Mouse (Mus musculus) hindbrain, embryonic 11.5 days (tissue): Measurements from ENCODE around the gene Tnfaip2. TPM values are rescaled to one million over a fixed set of nuclear protein-coding genes. Genes with fewer than 3 reads are reported as not detected.

Source experiments
- ATAC-seq: fragments of 200-750 bp; cut with Nextera tagmentation; 2 replicates; pipeline ENCODE4 v1.8.0; 2017; ENCODE audit warnings: mild to moderate bottlenecking, moderate TSS enrichment, moderate library complexity; ENCODE audit not compliant: low FRiP score
- DNase-seq: peaks from one replicate; pipeline ENCODE4 v3.0.0-alpha.2; 2015; ENCODE audit warnings: low spot score
- H3K27ac ChIP-seq: fragments of 300-500 bp; sonication (generic); 2 replicates; pipeline ENCODE4 v1.5.1; 2014; ENCODE audit warnings: mild to moderate bottlenecking, low read depth, low read length
- H3K27me3 ChIP-seq: fragments of 300-500 bp; sonication (generic); 2 replicates; pipeline ENCODE4 v1.6.1; 2014; ENCODE audit warnings: mild to moderate bottlenecking, low read length, moderate library complexity, mixed read lengths; ENCODE audit not compliant: control insufficient read depth, insufficient read depth
- H3K36me3 ChIP-seq: fragments of 300-500 bp; sonication (generic); 2 replicates; pipeline ENCODE4 v1.6.1; 2014; ENCODE audit warnings: mild to moderate bottlenecking, low read length, moderate library complexity, mixed read lengths; ENCODE audit not compliant: control insufficient read depth, insufficient read depth
- H3K4me1 ChIP-seq: fragments of 300-500 bp; sonication (generic); replicated peaks from 2 replicates; pipeline ENCODE4 v1.6.1; 2014; ENCODE audit warnings: low read length, mixed read lengths; ENCODE audit not compliant: control insufficient read depth, insufficient read depth
- H3K4me2 ChIP-seq: fragments of 300-500 bp; sonication (generic); replicated peaks from 2 replicates; pipeline ENCODE4 v1.6.1; 2014; ENCODE audit warnings: mild to moderate bottlenecking, low read depth, low read length
- H3K4me3 ChIP-seq: fragments of 300-500 bp; sonication (generic); 2 replicates; pipeline ENCODE4 v1.5.1; 2014; ENCODE audit warnings: low read depth, low read length
- H3K9ac ChIP-seq: fragments of 300-500 bp; sonication (generic); 2 replicates; pipeline ENCODE4 v1.6.1; 2014; ENCODE audit warnings: low read depth, low read length
- H3K9me3 ChIP-seq: fragments of 300-500 bp; sonication (generic); 2 replicates; pipeline ENCODE4 v1.6.1; 2016; ENCODE audit warnings: low read length; ENCODE audit not compliant: control insufficient read depth
- WGBS: fragments of 180-500 bp; shearing (Covaris S2); extraction: QIAGEN DNeasy Blood & Tissue Kit; methylation state at CpG from one replicate; pipeline ENCODE4 v1.1.7; 2014; 5-methylcytosine and 5-hydroxymethylcytosine counted together
- polyA plus RNA-seq: library from polyadenylated mRNA; unstranded; fragments of >200 nt; fragmentation: Nextera tagmentation; extraction: Ambion mirVana; gene quantifications from 2 replicates; pipeline ENCODE4 v1.2.1, GENCODE M21; 2014

Tnfaip2 gene
- polyA plus RNA-seq, 1 experiment from 2014 or later: 1.9 TPM

DNA sequence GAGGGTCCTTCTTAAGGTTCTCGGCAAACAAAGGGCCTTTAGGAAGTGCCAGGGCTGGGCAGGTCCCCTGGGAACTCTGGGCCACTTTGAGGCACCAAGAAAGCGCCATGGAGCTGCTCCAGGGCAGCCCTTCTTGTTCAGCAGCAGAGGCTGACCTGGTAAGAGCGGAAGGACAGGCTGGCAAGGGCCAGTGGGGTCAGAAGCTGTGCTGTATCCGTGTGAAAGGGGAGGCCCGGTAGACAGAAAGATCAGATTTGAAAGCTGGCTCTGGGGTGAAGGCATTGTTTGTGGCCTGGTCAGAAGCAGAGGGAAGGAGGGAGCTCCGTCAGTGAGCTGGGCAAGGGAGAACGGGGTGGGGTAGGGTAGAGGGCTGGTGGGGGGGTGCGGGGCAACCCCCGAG, 5.1 kb downstream of the Tnfaip2 start:
- H3K9me3 ChIP-seq: no peaks in the 10 kb centered on the region
- no peak overlapping the region for H3K9ac ChIP-seq
- DNase-seq (no peak), ATAC-seq (no peak)
- H3K27ac ChIP-seq: no peak overlapping the region
- H3K4me2 ChIP-seq: no peak overlapping the region
- H3K4me1 ChIP-seq: peaks cover 11% of the 10 kb centered on the region
- H3K27me3 ChIP-seq: peaks cover 92% of the 10 kb centered on the region
- no peaks in the 10 kb centered on the region for H3K36me3 ChIP-seq
- WGBS: 18% methylated on average over 9 of the region's 9 CpGs
- no peak overlapping the region for H3K4me3 ChIP-seq

DNA sequence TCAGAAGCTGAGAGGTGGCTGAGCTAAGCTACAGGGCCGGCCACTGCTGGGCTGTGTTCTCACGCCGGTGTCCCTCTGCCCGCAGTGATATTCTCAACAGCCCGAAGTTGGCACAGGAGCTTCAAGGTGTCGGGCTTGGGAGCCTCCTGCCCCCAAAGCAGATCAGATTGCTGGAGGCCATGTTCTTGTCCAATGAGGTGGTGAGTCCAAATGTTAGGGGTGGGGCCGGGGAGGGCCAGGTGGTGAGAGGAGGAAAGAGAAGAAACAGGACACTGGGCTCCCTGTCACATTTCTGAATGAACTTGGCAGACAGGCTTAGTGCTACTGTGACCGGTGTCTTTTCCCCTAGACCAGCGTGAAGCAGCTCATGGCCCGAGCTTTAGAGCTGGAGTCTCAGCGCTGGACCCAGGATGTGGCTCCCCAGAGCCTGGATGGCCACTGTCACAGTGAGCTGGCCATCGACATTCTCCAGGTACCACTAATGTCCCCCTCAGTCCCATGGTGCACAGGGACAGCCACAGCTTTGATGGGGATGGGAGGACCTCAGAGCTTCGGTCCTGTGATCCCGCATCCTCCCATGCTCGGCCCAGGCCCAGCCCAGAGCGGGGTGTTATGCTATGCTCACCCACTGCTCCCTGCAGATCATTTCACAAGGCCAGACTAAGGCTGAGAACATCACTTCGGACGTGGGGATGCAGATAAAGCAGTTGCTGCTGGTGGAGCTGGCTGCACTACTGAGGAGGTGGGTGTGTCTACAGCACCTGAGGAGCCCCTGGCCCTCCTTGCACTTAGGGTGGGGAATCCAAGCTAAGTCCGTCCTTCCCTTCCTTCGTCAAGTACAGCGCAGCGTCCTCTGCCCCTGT, 5.9 kb downstream of the Tnfaip2 start:
- Histone ChIP-seq H3K4me2 (no peak overlapping the region), H3K4me1 (peaks cover 5% of the 10 kb centered on the region), H3K27ac (no peak overlapping the region), H3K9me3 (no peaks in the 10 kb centered on the region), H3K9ac (no peak overlapping the region), H3K27me3 (peaks cover 84% of the 10 kb centered on the region), H3K36me3 (no peaks in the 10 kb centered on the region), H3K4me3 (no peak overlapping the region)
- 13% methylated on average over 22 of the region's 22 CpGs for WGBS
- DNase-seq (no peak), ATAC-seq (no peak)

DNA sequence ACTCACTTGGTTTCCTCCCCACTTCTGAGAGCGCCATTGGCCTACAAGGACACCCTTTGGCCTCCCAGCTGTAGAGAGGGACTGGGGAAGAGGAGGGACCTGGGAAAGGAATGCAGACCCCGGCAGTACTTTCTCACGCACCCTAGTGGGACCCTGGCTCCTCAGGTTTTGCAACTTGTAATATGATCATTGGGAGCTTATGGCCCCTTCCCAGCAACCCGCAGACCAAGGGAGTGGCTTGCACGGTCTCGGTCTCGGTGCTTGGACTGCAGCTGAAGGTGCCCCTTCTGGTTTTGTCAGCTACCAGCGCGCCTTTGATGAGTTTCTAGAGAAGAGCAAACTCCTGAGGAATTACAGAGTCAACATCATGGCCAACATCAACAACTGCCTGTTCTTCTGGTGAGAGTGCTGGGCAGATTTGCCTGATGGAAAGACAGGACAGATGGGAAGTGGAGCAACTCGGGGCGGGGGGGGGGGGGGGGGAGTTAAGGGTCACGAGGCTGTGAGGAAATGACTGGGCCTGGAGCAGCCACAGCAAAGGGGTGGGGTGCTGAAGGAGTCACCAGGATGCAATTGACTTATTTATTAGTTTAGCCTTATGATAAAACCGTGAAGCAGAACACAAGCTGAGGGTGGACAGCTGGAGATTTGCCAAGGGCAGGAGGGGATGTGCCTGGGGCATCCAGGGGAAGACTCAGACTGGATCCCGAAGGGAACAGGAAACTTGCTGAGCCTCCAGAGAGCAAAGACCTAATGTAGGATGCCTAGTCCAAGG, 6.8 kb downstream of the Tnfaip2 start:
- Histone ChIP-seq H3K36me3 (no peaks in the 10 kb centered on the region), H3K9me3 (no peaks in the 10 kb centered on the region), H3K4me3 (no peak overlapping the region), H3K4me1 (peaks cover 5% of the 10 kb centered on the region), H3K9ac (no peak overlapping the region), H3K4me2 (no peak overlapping the region), H3K27ac (no peak overlapping the region), H3K27me3 (peaks cover 74% of the 10 kb centered on the region)
- ATAC-seq (no peak), DNase-seq (no peak)
- 20% methylated on average over 13 of the region's 14 CpGs for WGBS

DNA sequence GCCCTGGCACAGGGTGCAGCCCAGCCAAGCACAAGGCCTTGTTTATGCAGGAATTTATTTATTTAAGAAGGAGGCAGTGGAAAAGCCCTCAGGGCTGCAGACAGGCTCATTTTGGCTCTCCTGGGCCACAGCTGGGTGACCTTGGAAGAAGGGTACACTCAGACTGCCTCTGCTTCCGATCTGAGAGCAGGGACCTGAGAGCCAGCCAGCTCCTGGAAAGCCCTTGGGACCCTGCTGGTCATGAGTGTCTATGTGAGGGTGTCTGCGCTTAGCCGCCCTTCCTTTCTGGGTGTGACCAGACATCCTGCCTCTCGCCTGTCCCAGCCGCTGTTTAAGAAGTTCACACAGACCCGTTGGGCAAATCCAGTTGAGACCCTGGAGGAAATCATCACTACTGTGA, 8.1 kb downstream of the Tnfaip2 start:
- peaks cover 3% of the 10 kb centered on the region for H3K4me1 ChIP-seq
- DNase-seq (no peak), ATAC-seq (no peak)
- H3K27me3 ChIP-seq: peaks cover 62% of the 10 kb centered on the region
- no peaks in the 10 kb centered on the region for H3K9me3 ChIP-seq
- no peaks in the 10 kb centered on the region for H3K36me3 ChIP-seq
- H3K4me2 ChIP-seq: no peak overlapping the region
- no peak overlapping the region for H3K9ac ChIP-seq
- no peak overlapping the region for H3K4me3 ChIP-seq
- no peak overlapping the region for H3K27ac ChIP-seq
- 36% methylated on average over 6 of the region's 6 CpGs for WGBS

DNA sequence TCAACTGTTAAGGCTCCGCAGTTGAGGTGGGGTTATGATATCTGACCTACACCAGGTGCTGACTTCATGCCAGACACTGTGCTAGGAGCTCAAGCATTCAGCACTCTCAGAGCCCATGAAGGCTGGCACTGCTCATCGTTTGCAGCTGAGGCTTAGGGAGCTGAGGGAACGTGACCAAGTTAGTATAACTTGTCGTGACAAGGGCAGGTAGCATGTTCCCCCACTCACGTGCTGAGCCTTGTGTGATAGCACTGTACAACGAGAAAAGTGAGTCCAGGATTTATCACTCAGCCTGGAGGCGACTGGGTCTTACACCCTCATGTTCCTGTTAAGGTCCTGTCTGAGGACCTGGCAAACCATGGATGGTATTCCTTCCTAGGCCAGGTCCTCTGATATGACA, 9.3 kb downstream of the Tnfaip2 start:
- Histone ChIP-seq H3K9me3 (no peaks in the 10 kb centered on the region), H3K27ac (no peak overlapping the region), H3K9ac (no peak overlapping the region), H3K4me2 (no peak overlapping the region), H3K36me3 (no peaks in the 10 kb centered on the region), H3K4me3 (no peak overlapping the region), H3K4me1 (no peaks in the 10 kb centered on the region; the same call in 1 of the 2 replicates), H3K27me3 (peaks cover 50% of the 10 kb centered on the region)
- 85% methylated on average over 7 of the region's 7 CpGs for WGBS
- ATAC-seq (no peak), DNase-seq (no peak)

DNA sequence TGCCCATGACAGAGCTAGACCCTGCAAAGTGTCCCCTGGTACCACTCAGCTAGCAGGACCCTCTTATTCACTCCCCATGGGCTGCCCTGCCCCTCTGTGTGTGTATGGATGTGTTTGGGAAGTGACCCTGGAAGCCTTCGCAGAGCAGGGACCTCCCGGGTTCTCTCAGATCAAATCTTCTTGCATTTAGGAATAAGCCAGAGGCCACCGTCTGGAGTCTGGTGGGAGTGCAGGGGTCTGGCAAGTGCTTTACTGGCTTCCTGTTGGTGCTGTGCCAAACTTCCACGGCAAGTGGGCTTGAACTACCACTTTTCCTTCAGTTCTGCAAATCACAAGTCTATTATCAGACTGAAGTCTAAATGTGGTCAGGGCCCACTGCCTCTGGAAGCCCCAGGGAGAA, 11.8 kb downstream of the Tnfaip2 start:
- 41% methylated on average over 4 of the region's 4 CpGs for WGBS
- Histone ChIP-seq H3K36me3 (no peaks in the 10 kb centered on the region), H3K27ac (no peak overlapping the region), H3K9ac (no peak overlapping the region), H3K4me3 (no peak overlapping the region), H3K4me2 (no peak overlapping the region), H3K4me1 (no peaks in the 10 kb centered on the region), H3K27me3 (peaks cover 25% of the 10 kb centered on the region), H3K9me3 (no peaks in the 10 kb centered on the region)
- no peak for ATAC-seq
- DNase-seq: no peak

DNA sequence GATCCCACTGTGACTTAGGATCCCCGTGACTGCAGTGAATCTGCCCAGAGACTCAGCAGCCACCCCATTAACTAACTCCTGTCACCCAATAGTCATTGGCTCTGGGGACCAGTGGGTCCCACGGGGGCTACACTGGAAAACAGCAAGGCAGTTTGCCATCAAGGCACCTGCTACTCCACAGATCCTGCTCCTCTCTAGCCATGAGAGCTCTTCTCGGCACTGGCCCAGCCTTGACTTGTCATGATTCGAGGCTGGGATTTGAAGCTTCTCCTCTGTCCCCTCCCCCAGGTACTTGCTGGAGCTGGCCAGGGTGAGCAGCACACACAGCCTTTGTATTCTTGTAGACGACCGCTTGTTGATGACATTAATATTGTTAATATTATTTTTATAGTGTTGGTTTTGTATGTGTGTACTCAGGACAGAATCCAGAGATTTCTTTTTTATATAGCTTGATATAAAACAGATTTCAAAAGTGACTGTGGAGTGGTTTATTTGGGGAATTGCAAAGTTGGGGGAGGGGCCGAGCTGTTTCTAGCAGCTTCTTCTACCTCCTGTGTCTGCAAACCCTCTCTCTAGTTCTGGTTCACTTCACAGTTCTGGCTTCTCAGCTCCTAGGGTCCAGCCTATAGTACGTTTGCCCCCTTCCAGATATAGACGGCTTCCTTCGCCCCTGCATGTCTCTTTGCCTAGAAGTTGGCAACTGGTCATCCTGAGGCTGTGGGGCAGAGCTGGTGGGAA, 12.4 kb downstream of the Tnfaip2 start:
- Histone ChIP-seq H3K4me3 (no peak overlapping the region), H3K36me3 (no peaks in the 10 kb centered on the region), H3K27me3 (peaks cover 21% of the 10 kb centered on the region), H3K9me3 (no peaks in the 10 kb centered on the region), H3K4me2 (no peak overlapping the region), H3K9ac (no peak overlapping the region), H3K27ac (no peak overlapping the region), H3K4me1 (no peaks in the 10 kb centered on the region)
- 74% methylated on average over 10 of the region's 10 CpGs for WGBS
- DNase-seq: no peak
- ATAC-seq: no peak

DNA sequence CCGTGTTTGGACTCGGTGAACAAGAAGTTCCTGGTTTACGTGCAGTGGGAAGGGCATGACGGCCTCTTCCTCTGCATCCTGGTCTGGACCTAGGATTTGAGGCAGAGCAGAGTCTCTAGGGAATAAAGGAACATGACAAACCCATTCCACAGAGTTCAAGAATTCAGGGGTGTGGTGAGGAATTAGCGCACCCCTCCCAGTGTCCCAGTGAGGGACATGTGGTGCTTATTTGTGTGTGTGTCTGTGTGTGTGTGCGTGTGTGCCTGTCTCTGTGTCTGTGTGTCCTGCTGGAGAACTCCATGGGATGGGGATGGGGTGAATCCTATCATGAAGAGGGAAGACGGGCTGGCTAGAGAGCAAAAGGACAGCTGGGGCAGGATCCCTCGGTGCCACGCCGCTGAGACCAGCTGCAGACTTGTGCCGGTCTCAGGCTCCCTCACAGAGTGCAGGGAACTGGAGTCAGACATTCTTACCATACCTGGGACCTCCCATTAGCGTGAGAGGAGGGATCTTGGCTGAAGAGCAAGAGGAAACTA, 13.1 kb downstream of the Tnfaip2 start:
- Histone ChIP-seq H3K9me3 (no peaks in the 10 kb centered on the region), H3K4me2 (no peak overlapping the region), H3K9ac (no peak overlapping the region), H3K4me3 (no peak overlapping the region), H3K4me1 (no peaks in the 10 kb centered on the region), H3K36me3 (no peaks in the 10 kb centered on the region), H3K27ac (no peak overlapping the region), H3K27me3 (peaks cover 14% of the 10 kb centered on the region)
- DNase-seq: no peak
- no peak for ATAC-seq
- WGBS: 67% methylated on average over 12 of the region's 12 CpGs
